Mouse (Mus musculus) lung, postnatal 25 days (tissue): ENCODE data around the gene Gm13030.
A peak's percentile ranks its signal among the peaks of the same experiment; 100 is the strongest.
"Not testable (repeated sequence)": the region's sequence is repeated elsewhere in the genome, so short reads cannot be mapped to it uniquely, and the experiment has no call there.

Experiments used
- DNase-seq: peaks from one replicate; pipeline ENCODE4 v3.0.0; 2022; ENCODE audit warnings: low spot score

The Gm13030 gene

DNA sequence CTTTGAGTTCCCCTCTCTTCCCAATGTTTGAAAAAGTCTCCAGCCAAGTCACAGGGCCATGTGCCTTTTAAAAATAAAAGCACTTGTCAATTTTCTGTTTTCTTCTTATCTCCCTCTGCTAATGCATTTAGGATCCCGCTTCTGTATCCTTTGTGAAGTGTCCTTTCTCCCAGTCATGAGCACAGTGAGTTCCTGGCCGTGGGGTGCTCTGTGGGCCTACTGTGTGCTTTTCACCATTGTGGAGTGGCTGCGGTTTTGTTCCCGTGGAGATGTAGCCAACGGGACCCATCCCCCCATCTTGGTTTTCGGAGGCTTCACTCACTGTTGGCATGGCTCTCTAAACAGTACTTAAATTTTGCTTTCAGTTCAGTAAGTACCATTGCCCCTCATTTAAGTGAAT is 7.8 kb downstream of the Gm13030 start:
- DNase-seq = no peak

DNA sequence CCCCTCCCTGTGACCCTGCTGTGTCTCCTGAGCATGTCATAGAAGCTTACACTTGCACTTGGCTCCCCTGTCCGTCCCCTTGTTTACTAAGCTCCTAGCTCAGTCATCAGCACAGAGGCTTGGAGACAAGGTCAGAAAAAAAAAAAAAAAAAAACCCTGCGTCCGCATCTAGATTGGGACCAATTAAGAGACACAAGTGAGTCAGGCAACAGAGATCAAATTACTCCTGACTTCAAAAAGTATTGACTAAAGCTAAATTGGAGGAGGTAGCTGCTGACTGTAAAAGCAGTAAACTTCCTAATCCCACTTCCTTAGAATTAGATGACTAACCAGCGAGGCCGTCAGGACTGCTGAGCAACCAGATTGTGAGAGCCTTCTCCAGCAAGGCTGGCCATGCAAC is 8.7 kb downstream of the Gm13030 start:
- DNase-seq = no peak

DNA sequence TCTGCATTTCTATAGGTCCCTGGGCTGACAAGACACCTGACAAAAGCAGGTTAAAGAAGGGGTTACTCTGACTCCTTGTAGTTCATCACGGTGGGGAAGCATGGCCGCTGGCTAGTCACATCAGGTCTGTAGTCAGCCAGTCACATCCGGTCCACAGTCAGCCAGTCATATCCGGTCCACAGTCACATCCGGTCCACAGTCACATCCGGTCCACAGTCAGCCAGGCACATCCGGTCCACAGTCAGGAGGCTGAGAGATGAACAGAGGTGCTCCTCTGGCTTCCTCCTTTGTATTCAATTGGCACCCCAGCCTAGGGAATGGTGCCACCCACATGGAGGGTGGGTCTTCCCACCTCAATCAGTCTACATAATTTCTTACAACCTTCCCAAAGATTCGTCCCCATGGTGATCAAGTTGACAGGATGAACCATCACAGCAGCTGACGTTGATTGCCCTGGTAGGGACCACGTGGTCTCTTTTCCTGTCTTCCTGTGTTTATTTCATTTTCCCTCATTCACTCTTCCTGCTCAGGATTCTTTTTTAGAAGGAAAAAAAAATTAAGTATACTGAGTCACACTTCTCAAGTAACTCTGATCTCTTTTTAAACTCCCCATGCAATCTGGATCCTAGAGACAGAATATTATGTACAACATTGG is 10.3 kb downstream of the Gm13030 start, which contains the start of gene Pla2g5:
Pla2g5 (minus strand) TSS at position 139 of the 655 bp plus-strand sequence.
- DNase-seq = no peak

- peak; percentile 43 for DNase-seq
Measured at GRCm38 (mm10) chr4:138859728-138860127, 14.0 kb downstream of the Gm13030 start.

DNA sequence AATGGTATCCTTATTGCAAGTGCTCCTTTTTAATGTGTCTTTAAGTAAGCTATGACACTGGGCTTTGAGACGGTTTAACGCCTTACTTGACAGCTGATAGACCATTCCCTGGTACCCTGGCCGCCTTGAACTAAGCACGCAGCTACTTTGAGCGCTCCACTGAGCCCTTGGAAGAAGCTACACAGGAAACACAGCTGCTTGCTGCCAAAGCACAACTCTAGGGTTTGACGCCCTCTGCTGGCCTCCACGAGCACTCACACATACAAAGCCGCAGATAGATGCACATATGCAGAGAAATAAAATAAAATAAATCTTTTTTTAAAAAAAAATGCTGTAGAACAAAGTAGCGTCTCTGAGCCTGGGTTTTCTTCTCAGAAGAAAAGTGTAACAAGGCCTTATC is 14.5 kb downstream of the Gm13030 start:
- no peak for DNase-seq

DNA sequence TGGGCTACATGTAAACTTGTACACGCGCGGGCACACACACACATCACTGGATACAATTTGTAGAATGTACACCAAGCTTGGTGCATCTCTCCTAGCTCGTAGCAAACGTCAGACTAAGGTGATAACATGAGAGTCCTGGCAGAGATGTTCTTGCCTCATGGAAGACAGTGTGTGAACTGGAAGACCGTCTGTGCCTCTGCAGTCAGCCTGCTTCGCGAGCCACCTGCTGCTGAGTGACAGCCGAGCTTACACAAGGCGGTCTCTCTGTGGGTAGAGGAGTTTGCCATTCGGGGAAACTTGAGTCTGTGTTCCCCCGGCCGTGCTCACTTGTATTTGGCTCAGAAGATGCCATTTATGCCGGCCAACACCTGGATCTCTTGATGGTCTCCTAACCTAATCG is 15.3 kb downstream of the Gm13030 start:
- DNase-seq = no peak

- no peak for DNase-seq
Measured at GRCm38 (mm10) chr4:138857576-138857975, 16.2 kb downstream of the Gm13030 start.

- peak; percentile 55 for DNase-seq
Measured at GRCm38 (mm10) chr4:138856491-138856890, 17.3 kb downstream of the Gm13030 start.

DNA sequence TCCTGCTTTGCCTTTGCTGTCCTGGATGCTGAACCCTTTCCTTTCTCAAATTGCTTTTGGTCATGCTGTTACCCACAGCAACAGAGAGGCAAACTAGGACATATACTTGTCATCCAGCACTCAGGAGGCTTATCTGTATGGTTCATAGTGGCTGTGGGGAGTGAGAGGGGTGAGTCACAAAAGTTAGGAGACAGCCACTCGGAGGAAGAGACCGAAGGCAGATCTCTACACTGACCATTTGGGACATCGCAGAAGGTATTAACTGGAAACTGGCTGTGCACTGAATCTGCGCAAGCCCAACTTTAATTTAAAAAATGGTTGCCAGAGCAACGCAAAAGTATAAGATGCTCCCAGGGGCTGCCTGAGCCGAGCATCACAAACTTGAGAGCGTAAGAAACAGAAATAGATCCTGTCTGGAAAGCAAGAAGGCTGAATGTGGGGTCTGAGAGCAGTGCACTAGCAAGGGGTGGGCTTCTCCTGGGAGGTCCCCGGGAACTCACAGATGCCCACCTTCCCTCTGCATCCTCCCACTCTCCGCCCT is 18.6 kb downstream of the Gm13030 start:
- no peak for DNase-seq

DNA sequence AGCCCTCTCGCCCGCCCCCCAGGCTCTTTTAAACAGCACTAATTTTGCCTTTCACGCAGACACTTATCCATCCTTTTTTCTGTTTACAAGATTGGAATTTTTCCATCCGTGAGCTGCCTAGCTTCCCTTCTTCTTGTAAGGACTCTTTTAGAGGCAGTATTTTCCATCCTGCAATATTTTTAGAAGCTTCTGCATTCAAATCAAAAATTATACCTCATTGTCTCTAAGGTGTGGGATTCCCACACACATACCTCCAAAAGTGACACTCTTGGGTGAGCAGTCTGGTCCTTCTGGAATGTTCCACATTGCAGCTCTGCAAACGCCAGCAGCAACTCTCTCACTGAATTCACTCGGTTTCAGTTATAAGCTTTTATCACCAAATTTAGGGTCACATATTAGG is 20.8 kb downstream of the Gm13030 start:
- no peak for DNase-seq

GRCm38 (mm10) chr4:138851463-138851862 is 22.3 kb downstream of the Gm13030 start:
- peak; percentile 60 for DNase-seq

DNA sequence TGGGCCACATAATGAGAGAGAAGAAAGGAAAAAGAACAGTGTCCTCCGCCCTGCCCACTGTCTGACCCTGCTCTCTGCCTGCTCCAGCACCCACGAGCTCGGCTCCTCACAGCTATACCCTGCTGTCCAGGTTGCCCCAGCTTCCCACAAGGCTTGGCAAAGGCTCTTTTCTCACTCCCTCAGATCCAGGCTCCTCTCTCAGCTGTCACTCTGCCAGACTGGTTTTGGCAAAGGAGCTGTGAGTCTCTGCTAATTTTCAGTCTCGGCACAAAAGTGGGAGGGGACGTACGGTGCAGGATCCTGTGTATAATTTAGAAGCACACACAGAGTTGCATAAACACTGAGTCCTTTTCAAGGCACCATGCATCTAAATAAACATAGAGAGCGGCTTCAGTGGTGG is 32.4 kb downstream of the Gm13030 start:
- DNase-seq = no peak

DNA sequence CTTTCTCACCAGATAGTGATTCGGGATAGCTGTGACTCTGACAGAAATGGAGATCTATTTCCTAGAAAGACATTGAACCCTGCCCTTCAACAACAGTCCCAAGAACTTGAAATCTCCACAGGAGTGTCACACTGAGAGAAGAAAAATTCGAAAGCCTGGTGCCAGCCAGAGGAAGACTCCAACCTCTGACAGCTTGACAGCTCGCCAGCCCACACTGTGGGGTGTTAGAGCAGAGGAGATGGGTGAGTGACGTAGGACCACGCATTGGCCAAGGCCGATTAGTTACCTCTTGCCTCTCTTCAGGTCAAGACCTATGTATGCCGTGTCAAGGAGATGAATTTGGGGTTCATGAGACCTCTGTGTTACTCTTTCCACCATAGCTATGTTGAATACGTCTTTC is 33.0 kb downstream of the Gm13030 start:
- DNase-seq = no peak

DNA sequence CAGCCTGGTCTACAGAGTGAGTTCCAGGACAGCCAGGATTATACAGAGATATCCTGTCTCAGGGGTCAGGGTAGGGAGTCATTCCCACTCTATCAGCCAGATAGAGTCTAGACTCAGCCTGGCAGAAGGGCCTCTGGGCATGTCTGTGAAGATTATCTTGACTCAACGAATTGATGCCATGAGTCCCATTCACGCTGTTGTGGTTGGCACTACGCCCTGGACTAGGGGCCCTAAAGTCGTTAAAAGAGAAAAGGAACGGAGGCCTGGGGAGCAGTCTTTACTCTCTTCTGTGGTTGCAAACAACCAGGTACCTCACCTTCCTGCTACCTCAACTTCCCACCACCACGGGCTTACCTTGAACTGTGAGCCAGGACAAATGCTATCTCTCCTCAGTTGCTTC is 34.0 kb downstream of the Gm13030 start:
- DNase-seq = no peak

DNA sequence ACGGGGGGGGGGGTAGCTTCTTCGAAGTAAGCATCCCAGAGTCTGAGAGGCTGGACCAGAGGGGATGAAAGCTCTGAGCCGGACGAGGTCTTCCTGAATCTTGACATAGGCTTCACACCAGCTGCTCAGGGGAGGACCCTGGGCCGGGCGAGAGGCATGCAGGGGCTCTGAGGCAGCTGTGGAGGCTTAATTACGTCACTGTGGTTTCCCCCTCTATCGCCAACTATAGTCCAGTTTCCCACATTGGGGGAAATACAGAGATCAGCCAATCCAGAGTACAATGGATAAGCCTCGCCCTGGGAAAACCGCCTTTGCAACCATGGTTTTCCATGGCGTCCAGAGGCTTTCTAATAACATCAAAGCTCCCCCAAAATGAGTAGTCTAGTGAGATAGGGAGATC is 46.6 kb downstream of the Gm13030 start:
- DNase-seq = no peak

DNA sequence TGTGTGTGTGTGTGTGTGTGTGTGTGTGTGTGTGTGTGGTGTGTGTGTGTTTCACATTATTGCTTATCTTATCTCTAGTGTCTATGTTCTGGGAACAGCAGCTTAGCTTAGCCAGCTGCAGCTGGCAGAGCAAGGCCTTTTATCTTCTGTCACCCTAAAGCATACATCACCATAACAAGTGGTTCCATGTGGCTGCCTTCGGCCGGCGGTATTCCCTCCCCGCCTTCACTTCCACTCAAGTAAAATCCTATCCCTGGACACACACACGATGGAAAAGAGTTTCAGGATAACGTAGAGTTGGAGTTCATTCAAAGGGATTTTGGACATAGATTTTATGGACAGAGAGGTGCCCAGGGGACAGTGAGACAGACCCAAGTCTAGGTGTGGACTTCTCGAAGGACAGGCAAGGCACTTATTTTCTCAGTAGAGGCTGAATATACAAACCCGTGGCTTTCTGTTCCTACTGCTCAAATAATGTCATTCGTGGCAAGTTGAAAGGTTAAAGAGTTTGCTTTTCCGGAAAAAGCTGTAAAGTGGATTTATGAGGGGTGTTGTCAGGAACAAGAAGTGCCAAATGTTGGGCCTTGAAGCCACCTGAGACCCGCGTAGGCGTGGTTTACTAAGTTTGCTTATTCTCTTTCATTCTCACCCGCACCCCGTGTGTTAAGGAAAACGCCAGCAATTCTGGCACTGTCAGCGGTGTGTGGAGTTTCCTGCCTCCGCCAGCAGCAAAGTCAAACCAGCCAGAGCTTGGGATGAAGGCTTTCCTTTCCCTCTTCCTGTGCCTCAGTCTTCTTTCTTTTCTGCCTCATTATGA is 47.8 kb downstream of the Gm13030 start:
- peak; percentile 16 for DNase-seq

DNA sequence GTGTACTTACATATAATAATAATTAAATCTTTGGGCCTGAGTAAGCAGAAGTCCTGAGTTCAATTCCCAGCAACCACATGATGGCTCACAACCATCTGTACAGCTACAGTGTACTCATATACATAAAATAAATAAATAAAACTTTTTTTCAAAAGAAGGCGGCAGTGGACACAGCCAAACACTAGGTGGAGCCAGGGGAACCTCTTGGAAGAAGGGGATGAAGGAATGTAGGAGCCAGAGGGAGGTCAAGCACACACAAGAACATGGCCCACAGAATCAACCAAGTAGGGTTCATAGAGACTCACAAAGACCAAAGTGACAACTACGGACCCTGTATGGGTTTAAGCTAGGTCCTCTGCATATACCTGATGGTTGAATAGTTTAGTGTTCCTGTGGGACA is 49.1 kb downstream of the Gm13030 start:
- DNase-seq = peak; percentile 26

GRCm38 (mm10) chr4:138824161-138824560 is 49.6 kb downstream of the Gm13030 start:
- DNase-seq = not testable (repeated sequence)

- no peak for DNase-seq
Measured at GRCm38 (mm10) chr4:138821036-138821435, 52.7 kb downstream of the Gm13030 start.
